Mouse (Mus musculus): ENCODE measurements at regions not wholly inside any gene's neighbourhood (a gene's known extent, or its start where the extent isn't known, plus 50 kb on each side); places are given as distances from the start of the nearest gene placed in this dataset.

DNA sequence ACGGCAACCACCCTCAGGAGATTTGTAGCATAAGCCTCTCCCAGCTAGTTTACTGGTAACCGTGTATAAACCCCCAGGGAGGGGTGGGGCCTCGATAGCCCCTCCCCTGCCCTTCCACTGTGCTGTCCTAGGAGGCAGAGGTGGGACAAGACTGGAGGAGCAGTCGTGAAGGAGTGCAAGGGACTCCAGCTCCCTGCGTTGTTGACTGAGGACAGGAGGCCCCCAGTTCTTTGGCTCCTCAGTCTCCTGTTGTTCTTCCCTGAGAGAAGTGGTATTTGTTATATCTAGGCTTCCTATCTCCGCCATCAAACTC, 58.5 kb upstream of the Zfp217 start:
- Histone ChIP-seq H3K9me3 (replicated peaks; ENCODE audit: insufficient read depth, low read length) (no peaks in the 10 kb centered on the region), H3K4me3 (ENCODE audit: control insufficient read depth in 1 of 2, insufficient read depth in 1 of 2, low read depth in 2 of 2, low read length in 2 of 2) (peak overlapping the region; percentile 28 to 80), H3K27me3 (ENCODE audit: control insufficient read depth in 1 of 2, insufficient read depth in 2 of 2, low read length in 2 of 2) (no peaks in the 10 kb centered on the region), H3K4me1 (ENCODE audit: control insufficient read depth in 1 of 2, insufficient read depth in 2 of 2, low read length in 2 of 2) (peaks cover 0 to 16% of the 10 kb centered on the region in 2 experiments; a peak in 2 of 4 replicates), H3K79me2 (ENCODE audit: control insufficient read depth, insufficient read depth, low read length, poor library complexity) (peaks cover 2% of the 10 kb centered on the region; the same call in 1 of the 2 replicates), H3K36me3 (ENCODE audit: control insufficient read depth in 1 of 2, insufficient read depth in 2 of 2, low read length in 2 of 2) (peaks cover 0 to 10% of the 10 kb centered on the region in 2 experiments; a peak in 2 of 4 replicates), H3K9ac (ENCODE audit: control insufficient read depth, low read depth, low read length, poor library complexity, severe bottlenecking) (peak overlapping the region; percentile 39), H3K27ac (ENCODE audit: control insufficient read depth, low read depth, low read length) (peak overlapping the region; percentile 100)
- peak; percentile 88 for DNase-seq (ENCODE audit: low read depth, low spot score)
- TF ChIP-seq GATA1 (IDR thresholded peaks at IDR 0.05; ENCODE audit: low read depth, low read length): 0 out of 2 replicates have a peak, but pooled peaks have one; percentile 17
- peak; percentile 59 for TF ChIP-seq MXI1 (IDR thresholded peaks at IDR 0.05; ENCODE audit: low read depth, low read length)
- no peak for TF ChIP-seq CHD1 (IDR thresholded peaks at IDR 0.05; ENCODE audit: low read depth, low read length)
- TF ChIP-seq NRF1 (IDR thresholded peaks at IDR 0.05; ENCODE audit: insufficient read depth, low read depth, low read length, poor library complexity, severe bottlenecking): no peak
- peak; percentile 36 for TF ChIP-seq NELFE (IDR thresholded peaks at IDR 0.05; ENCODE audit: low read depth, low read length)
- no peak for TF ChIP-seq BHLHE40 (IDR thresholded peaks at IDR 0.05; ENCODE audit: borderline replicate concordance, low read depth, low read length)
- TF ChIP-seq KAT2A (conservative IDR thresholded peaks at IDR 0.05; ENCODE audit: low read depth, low read length): no peak
- TF ChIP-seq POLR2A (IDR thresholded peaks at IDR 0.05; ENCODE audit: control insufficient read depth in 1 of 2, insufficient read depth in 1 of 2, low read depth in 1 of 2, low read length in 2 of 2, poor library complexity in 1 of 2): peak in 1 of 2 experiments; percentile 60; a peak in 2 of 4 replicates
- TF ChIP-seq ETS1 (IDR thresholded peaks at IDR 0.05; ENCODE audit: low read depth, low read length): no peak

DNA sequence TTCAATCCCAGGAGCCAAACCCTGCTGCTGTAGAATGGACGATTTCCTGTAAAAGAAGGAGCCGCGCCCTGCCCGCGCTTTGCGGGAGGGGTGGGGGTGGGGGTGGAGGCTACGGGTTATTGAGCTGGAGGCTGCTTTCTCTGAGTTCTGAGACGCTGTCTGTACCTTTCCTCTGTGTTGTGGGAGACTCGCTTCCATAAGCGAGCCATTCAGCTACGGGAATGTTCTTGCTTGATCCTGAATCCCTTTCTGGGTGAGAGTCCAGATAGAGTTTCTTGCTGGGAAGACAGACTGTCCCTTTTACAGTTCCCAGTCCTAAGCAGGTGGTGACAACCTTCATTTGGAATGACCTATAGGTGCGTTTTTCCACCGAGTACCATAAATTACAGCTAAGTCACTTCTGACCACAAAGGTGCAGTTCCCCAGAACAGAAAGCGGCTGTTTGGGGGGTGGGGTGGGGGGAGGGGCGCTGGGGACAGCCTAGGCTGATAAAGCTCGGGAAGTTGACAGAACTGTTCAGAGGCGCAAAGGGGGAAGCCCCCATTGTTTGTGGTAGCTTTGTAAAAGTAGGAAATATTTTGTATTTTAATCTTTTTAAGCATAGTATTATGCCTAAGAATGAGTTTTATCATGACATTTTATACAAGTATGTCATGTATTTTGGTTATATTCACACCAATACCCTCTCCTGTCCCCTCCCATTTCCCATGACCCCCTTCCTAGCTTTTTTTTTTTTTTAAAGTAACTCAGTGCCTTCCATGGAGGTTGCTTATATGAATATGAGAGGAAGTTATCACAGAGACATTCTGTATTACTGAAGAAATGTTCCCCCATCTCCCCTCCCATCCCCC, 57.9 kb upstream of the Zfp217 start:
- peaks cover 0 to 10% of the 10 kb centered on the region in 2 experiments; a peak in 2 of 4 replicates for H3K36me3 ChIP-seq (ENCODE audit: control insufficient read depth in 1 of 2, insufficient read depth in 2 of 2, low read length in 2 of 2)
- H3K4me1 ChIP-seq (ENCODE audit: control insufficient read depth in 1 of 2, insufficient read depth in 2 of 2, low read length in 2 of 2): peaks cover 0 to 18% of the 10 kb centered on the region in 2 experiments; a peak in 2 of 4 replicates
- H3K4me3 ChIP-seq (ENCODE audit: control insufficient read depth in 1 of 2, insufficient read depth in 1 of 2, low read depth in 2 of 2, low read length in 2 of 2): peak overlapping the region; percentile 80 to 89
- H3K9me3 ChIP-seq (replicated peaks; ENCODE audit: insufficient read depth, low read length): no peaks in the 10 kb centered on the region
- H3K27me3 ChIP-seq (ENCODE audit: control insufficient read depth in 1 of 2, insufficient read depth in 2 of 2, low read length in 2 of 2): no peaks in the 10 kb centered on the region
- H3K79me2 ChIP-seq (ENCODE audit: control insufficient read depth, insufficient read depth, low read length, poor library complexity): peaks cover 2% of the 10 kb centered on the region; the same call in 1 of the 2 replicates
- H3K27ac ChIP-seq (ENCODE audit: control insufficient read depth, low read depth, low read length): peak overlapping the region; percentile 100
- H3K9ac ChIP-seq (ENCODE audit: control insufficient read depth, low read depth, low read length, poor library complexity, severe bottlenecking): peak overlapping the region; percentile 94
- DNase-seq (ENCODE audit: low read depth, low spot score): peak; percentile 83
- TF ChIP-seq TCF12 (IDR thresholded peaks at IDR 0.05; ENCODE audit: low read depth, low read length) (peak; percentile 27; the same call in 1 of the 2 replicates), POLR2A (IDR thresholded peaks at IDR 0.05; ENCODE audit: control insufficient read depth in 1 of 2, insufficient read depth in 1 of 2, low read depth in 1 of 2, low read length in 2 of 2, poor library complexity in 1 of 2) (peak in 1 of 2 experiments; percentile 54; a peak in 2 of 4 replicates), TBP (IDR thresholded peaks at IDR 0.05; ENCODE audit: low read depth, low read length) (peak; percentile 10; the same call in 1 of the 2 replicates), ZMIZ1 (IDR thresholded peaks at IDR 0.05; ENCODE audit: low read depth, low read length) (0 out of 2 replicates have a peak, but pooled peaks have one; percentile 41), MEF2A (IDR thresholded peaks at IDR 0.05; ENCODE audit: extremely low read depth, insufficient replicate concordance, low read depth, low read length, poor library complexity, severe bottlenecking) (no peak), ELF1 (IDR thresholded peaks at IDR 0.05; ENCODE audit: low read depth, low read length) (0 out of 2 replicates have a peak, but pooled peaks have one; percentile 21), NELFE (IDR thresholded peaks at IDR 0.05; ENCODE audit: low read depth, low read length) (0 out of 2 replicates have a peak, but pooled peaks have one; percentile 44), MYB (IDR thresholded peaks at IDR 0.05; ENCODE audit: low read depth, low read length) (no peak), E2F4 (IDR thresholded peaks at IDR 0.05; ENCODE audit: borderline replicate concordance, low read depth, low read length) (no peak; the same call in 1 of the 2 replicates), EP300 (IDR thresholded peaks at IDR 0.05; ENCODE audit: low read depth in 1 of 2, low read length in 2 of 2) (peak; percentile 24 to 33; a peak in 3 of 4 replicates), CHD1 (IDR thresholded peaks at IDR 0.05; ENCODE audit: low read depth, low read length) (peak; percentile 97), HCFC1 (IDR thresholded peaks at IDR 0.05; ENCODE audit: low read depth, low read length) (no peak; the same call in 1 of the 2 replicates), ETS1 (IDR thresholded peaks at IDR 0.05; ENCODE audit: low read depth, low read length) (peak; percentile 58), GATA1 (IDR thresholded peaks at IDR 0.05; ENCODE audit: low read depth, low read length) (peak; percentile 26; the same call in 1 of the 2 replicates), ZNF384 (IDR thresholded peaks at IDR 0.05; ENCODE audit: low read depth, low read length) (peak; percentile 91), SIN3A (IDR thresholded peaks at IDR 0.05; ENCODE audit: low read length) (peak; percentile 38; the same call in 1 of the 2 replicates), MAZ (IDR thresholded peaks at IDR 0.05; ENCODE audit: low read depth, low read length) (no peak)

Measured in MEL (cell line).